Mouse (Mus musculus): ENCODE results near the gene Mok. TPM values are rescaled to one million over a fixed set of nuclear protein-coding genes. Genes with fewer than 3 reads are reported as not detected.

The Mok gene
- total RNA-seq, 1 experiment, result 14.9 TPM

DNA sequence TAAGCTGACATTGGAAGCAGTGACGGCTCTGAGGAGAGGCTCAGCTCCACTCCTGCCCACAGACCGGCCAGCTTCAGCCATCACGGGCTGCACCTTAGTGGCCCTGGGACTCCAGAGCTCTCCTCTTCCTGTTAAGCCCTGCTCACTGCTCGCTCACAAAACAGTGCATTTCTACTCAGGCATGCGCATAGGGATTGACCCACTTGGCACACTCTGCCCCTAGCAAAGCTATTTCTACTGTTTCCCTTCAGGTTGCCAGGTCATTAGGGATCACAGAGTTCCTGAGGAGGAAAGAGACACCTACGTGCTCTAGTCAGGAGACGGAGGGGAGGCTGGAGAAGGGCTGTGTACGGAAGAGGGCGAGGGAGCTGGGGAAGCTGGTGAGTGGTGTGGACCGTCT, 25.2 kb upstream of the Mok start:
- no peak for DNase-seq (ENCODE audit: low read depth, low spot score)
- no peak overlapping the region for H3K9ac ChIP-seq (ENCODE audit: insufficient read depth, low read depth, low read length, poor library complexity, severe bottlenecking)
- no peak for TF ChIP-seq HCFC1 (IDR thresholded peaks at IDR 0.05; ENCODE audit: borderline replicate concordance, insufficient read depth, low read length)
- no peak for TF ChIP-seq ZC3H11A (IDR thresholded peaks at IDR 0.05; ENCODE audit: borderline replicate concordance, low read depth, low read length)
- TF ChIP-seq ZNF384 (IDR thresholded peaks at IDR 0.05; ENCODE audit: low read depth, low read length), result no peak
- TF ChIP-seq MAFK (IDR thresholded peaks at IDR 0.05; ENCODE audit: insufficient read depth, low read depth, low read length), result no peak
- no peak for TF ChIP-seq CHD2 (IDR thresholded peaks at IDR 0.05; ENCODE audit: low read depth, low read length)
- peaks cover 20% of the 10 kb centered on the region for H3K36me3 ChIP-seq (ENCODE audit: control insufficient read depth, insufficient read depth, low read length, poor library complexity, severe bottlenecking)
- in situ Hi-C loops (cut with MboI; ENCODE audit: low sequenced_read_pairs in 2 of 2, unreplicated experiment in 2 of 2), result no loop called here
- peaks cover 0 to 11% of the 10 kb centered on the region in 2 experiments; a peak in 2 of 4 replicates for H3K4me1 ChIP-seq (ENCODE audit: control insufficient read depth in 2 of 2, insufficient read depth in 2 of 2, low read length in 2 of 2, poor library complexity in 1 of 2)
- no peak overlapping the region for H3K27ac ChIP-seq (ENCODE audit: insufficient read depth, low read depth, low read length, poor library complexity, severe bottlenecking)
- H3K4me3 ChIP-seq (ENCODE audit: insufficient read depth in 1 of 2, low read depth in 1 of 2, low read length in 2 of 2, poor library complexity in 1 of 2, severe bottlenecking in 1 of 2), result no peak overlapping the region
- no peaks in the 10 kb centered on the region for H3K9me3 ChIP-seq (ENCODE audit: control insufficient read depth, insufficient read depth, low read depth, low read length)

DNA sequence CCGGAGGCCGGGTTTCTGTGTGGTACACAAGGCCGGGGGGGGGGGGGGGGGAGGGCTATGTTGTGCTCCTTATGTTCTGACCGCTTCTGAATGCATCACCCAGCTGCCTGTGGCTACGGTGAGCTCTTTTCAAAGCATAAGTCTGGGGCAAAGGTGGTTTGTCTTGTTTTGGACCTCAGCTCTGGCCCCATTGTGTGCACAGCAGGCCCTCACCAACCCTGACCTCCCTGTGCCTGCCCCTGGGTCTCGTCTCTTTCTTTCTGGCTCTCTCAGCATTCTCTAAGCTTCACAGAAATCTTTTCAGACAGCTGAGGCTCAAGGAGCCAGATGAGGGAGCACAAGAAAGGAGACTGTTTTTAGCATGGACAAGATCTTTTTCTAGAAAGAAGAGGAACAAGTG, 24.8 kb upstream of the Mok start:
- Histone ChIP-seq H3K27ac (ENCODE audit: insufficient read depth, low read depth, low read length, poor library complexity, severe bottlenecking) (no peak overlapping the region), H3K4me3 (ENCODE audit: insufficient read depth in 1 of 2, low read depth in 1 of 2, low read length in 2 of 2, poor library complexity in 1 of 2, severe bottlenecking in 1 of 2) (no peak overlapping the region), H3K9ac (ENCODE audit: insufficient read depth, low read depth, low read length, poor library complexity, severe bottlenecking) (no peak overlapping the region), H3K36me3 (ENCODE audit: control insufficient read depth, insufficient read depth, low read length, poor library complexity, severe bottlenecking) (peaks cover 17% of the 10 kb centered on the region), H3K9me3 (ENCODE audit: control insufficient read depth, insufficient read depth, low read depth, low read length) (no peaks in the 10 kb centered on the region), H3K4me1 (ENCODE audit: control insufficient read depth in 2 of 2, insufficient read depth in 2 of 2, low read length in 2 of 2, poor library complexity in 1 of 2) (peaks cover 0 to 15% of the 10 kb centered on the region in 2 experiments; a peak in 2 of 4 replicates)
- no peak for DNase-seq (ENCODE audit: low read depth, low spot score)
- TF ChIP-seq ZC3H11A (IDR thresholded peaks at IDR 0.05; ENCODE audit: borderline replicate concordance, low read depth, low read length) (no peak), MAFK (IDR thresholded peaks at IDR 0.05; ENCODE audit: insufficient read depth, low read depth, low read length) (no peak), CHD2 (IDR thresholded peaks at IDR 0.05; ENCODE audit: low read depth, low read length) (no peak), ZNF384 (IDR thresholded peaks at IDR 0.05; ENCODE audit: low read depth, low read length) (no peak), HCFC1 (IDR thresholded peaks at IDR 0.05; ENCODE audit: borderline replicate concordance, insufficient read depth, low read length) (no peak)
- in situ Hi-C loops (cut with MboI; ENCODE audit: low sequenced_read_pairs in 2 of 2, unreplicated experiment in 2 of 2), result no loop called here

DNA sequence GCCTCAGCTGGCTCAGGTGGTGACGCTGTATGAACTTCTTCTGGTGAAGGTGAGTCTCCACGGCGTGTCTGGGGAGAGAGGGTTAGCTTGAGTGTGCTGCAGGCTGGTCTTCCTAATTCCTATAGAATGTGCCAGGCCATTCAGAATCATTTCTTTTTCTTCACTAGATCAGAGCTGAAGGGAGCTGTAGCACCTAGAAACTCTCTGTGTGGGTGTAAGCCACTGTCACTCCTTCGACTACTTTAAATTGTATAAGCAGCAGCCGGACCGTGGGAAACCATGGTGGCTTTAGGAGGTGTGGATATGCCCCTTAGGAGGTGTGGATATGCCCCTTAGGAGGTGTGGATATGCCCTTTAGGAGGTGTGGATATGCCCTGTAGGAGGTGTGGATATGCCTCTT, 23.3 kb upstream of the Mok start:
- Histone ChIP-seq H3K9me3 (ENCODE audit: control insufficient read depth, insufficient read depth, low read depth, low read length) (no peaks in the 10 kb centered on the region), H3K27ac (ENCODE audit: insufficient read depth, low read depth, low read length, poor library complexity, severe bottlenecking) (no peak overlapping the region), H3K36me3 (ENCODE audit: control insufficient read depth, insufficient read depth, low read length, poor library complexity, severe bottlenecking) (peaks cover 11% of the 10 kb centered on the region; the same call in 1 of the 2 replicates), H3K4me1 (ENCODE audit: control insufficient read depth in 2 of 2, insufficient read depth in 2 of 2, low read length in 2 of 2, poor library complexity in 1 of 2) (peaks cover 5 to 24% of the 10 kb centered on the region in 2 experiments; a peak in 2 of 4 replicates), H3K9ac (ENCODE audit: insufficient read depth, low read depth, low read length, poor library complexity, severe bottlenecking) (no peak overlapping the region), H3K4me3 (ENCODE audit: insufficient read depth in 1 of 2, low read depth in 1 of 2, low read length in 2 of 2, poor library complexity in 1 of 2, severe bottlenecking in 1 of 2) (no peak overlapping the region)
- DNase-seq (ENCODE audit: low read depth, low spot score), result no peak
- no peak for TF ChIP-seq CHD2 (IDR thresholded peaks at IDR 0.05; ENCODE audit: low read depth, low read length)
- TF ChIP-seq ZNF384 (IDR thresholded peaks at IDR 0.05; ENCODE audit: low read depth, low read length), result no peak
- TF ChIP-seq MAFK (IDR thresholded peaks at IDR 0.05; ENCODE audit: insufficient read depth, low read depth, low read length), result no peak
- no peak for TF ChIP-seq HCFC1 (IDR thresholded peaks at IDR 0.05; ENCODE audit: borderline replicate concordance, insufficient read depth, low read length)
- TF ChIP-seq ZC3H11A (IDR thresholded peaks at IDR 0.05; ENCODE audit: borderline replicate concordance, low read depth, low read length), result no peak
- in situ Hi-C loops (cut with MboI; ENCODE audit: low sequenced_read_pairs in 2 of 2, unreplicated experiment in 2 of 2), result no loop called here

DNA sequence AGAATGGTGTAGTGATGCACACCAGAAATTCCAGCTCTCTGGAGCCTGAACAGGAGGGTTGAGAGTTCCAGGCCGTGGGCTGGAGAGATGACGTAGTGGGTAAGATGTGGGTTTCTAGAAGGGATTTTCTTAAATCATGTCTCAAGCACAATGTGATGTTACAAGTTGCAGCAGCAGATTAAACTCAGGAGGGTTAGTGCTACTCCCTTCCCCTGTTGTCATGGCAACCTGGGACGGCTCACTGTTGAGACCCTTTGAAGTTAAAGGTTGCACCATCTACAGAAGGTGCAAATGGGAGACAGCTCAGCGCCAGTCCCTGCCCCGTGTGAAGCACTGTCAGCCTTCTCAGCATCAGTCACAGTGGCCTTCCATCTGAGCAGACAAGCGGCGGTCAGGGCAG, 20.5 kb upstream of the Mok start:
- Histone ChIP-seq H3K4me1 (ENCODE audit: control insufficient read depth in 2 of 2, insufficient read depth in 2 of 2, low read length in 2 of 2, poor library complexity in 1 of 2) (peaks cover 6 to 27% of the 10 kb centered on the region in 2 experiments; a peak in 2 of 4 replicates), H3K9me3 (ENCODE audit: control insufficient read depth, insufficient read depth, low read depth, low read length) (no peaks in the 10 kb centered on the region), H3K9ac (ENCODE audit: insufficient read depth, low read depth, low read length, poor library complexity, severe bottlenecking) (no peak overlapping the region), H3K36me3 (ENCODE audit: control insufficient read depth, insufficient read depth, low read length, poor library complexity, severe bottlenecking) (peaks cover 8% of the 10 kb centered on the region; the same call in 1 of the 2 replicates), H3K4me3 (ENCODE audit: insufficient read depth in 1 of 2, low read depth in 1 of 2, low read length in 2 of 2, poor library complexity in 1 of 2, severe bottlenecking in 1 of 2) (no peak overlapping the region), H3K27ac (ENCODE audit: insufficient read depth, low read depth, low read length, poor library complexity, severe bottlenecking) (no peak overlapping the region)
- in situ Hi-C loops (cut with MboI; ENCODE audit: low sequenced_read_pairs in 2 of 2, unreplicated experiment in 2 of 2), result no loop called here
- TF ChIP-seq ZNF384 (IDR thresholded peaks at IDR 0.05; ENCODE audit: low read depth, low read length), result no peak
- no peak for TF ChIP-seq HCFC1 (IDR thresholded peaks at IDR 0.05; ENCODE audit: borderline replicate concordance, insufficient read depth, low read length)
- TF ChIP-seq MAFK (IDR thresholded peaks at IDR 0.05; ENCODE audit: insufficient read depth, low read depth, low read length), result no peak
- TF ChIP-seq ZC3H11A (IDR thresholded peaks at IDR 0.05; ENCODE audit: borderline replicate concordance, low read depth, low read length), result no peak
- TF ChIP-seq CHD2 (IDR thresholded peaks at IDR 0.05; ENCODE audit: low read depth, low read length), result no peak
- DNase-seq (ENCODE audit: low read depth, low spot score), result no peak

Data from ES-E14 (cell line).